Mouse (Mus musculus): ENCODE measurements around the gene Erbb4. TPM values are rescaled to one million over a fixed set of nuclear protein-coding genes. Genes with fewer than 3 reads are reported as not detected.
A peak's percentile ranks its signal among the peaks of the same experiment; 100 is the strongest.
"Not testable (repeated sequence)": the region's sequence is repeated elsewhere in the genome, so short reads cannot be mapped to it uniquely, and the experiment has no call there.

Erbb4 gene
- polyA plus RNA-seq, 1 experiment from 2014 or later = 1.3 TPM

DNA sequence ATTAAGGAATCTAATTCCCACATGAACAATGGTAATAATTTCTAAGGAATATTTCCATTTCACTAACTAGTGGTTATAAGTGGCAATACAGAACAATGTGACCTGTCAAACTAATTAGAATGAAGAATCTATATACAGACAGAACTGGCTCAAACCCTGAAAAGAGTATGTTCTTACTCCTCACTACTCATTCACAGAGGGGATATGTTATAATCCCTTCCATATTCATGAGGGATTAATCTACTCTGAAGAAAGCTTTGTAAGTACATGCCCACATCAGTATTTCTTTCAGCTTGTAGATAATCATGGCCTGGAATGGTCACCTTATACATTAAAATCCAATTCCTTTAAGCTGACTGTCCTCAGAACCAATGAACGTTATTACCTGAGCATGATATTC, 276.3 kb downstream of the Erbb4 start:
- H3K36me3 ChIP-seq (replicated peaks; ENCODE audit: control insufficient read depth, insufficient read depth, low read depth, low read length) = no peaks in the 10 kb centered on the region
- H3K4me3 ChIP-seq (ENCODE audit: low read depth, low read length) = no peak overlapping the region
- no peaks in the 10 kb centered on the region for H3K4me1 ChIP-seq (ENCODE audit: control insufficient read depth, insufficient read depth, low read length)
- no peaks in the 10 kb centered on the region for H3K9me3 ChIP-seq (replicated peaks; ENCODE audit: control insufficient read depth, low read length)
- ATAC-seq (replicated peaks; ENCODE audit: insufficient number of reproducible peaks, low FRiP score, low TSS enrichment, low read depth) (no peak), DNase-seq (ENCODE audit: low spot score) (no peak)
- H3K27ac ChIP-seq (replicated peaks; ENCODE audit: low read depth, low read length) = no peak overlapping the region
- no peak overlapping the region for H3K9ac ChIP-seq (replicated peaks; ENCODE audit: low read length)
- H3K27me3 ChIP-seq (ENCODE audit: control insufficient read depth, insufficient read depth, low read length) = no peaks in the 10 kb centered on the region
- H3K4me2 ChIP-seq (ENCODE audit: low read depth, low read length) = no peak overlapping the region
- WGBS = 66% methylated on average over 1 of the region's 1 CpGs

DNA sequence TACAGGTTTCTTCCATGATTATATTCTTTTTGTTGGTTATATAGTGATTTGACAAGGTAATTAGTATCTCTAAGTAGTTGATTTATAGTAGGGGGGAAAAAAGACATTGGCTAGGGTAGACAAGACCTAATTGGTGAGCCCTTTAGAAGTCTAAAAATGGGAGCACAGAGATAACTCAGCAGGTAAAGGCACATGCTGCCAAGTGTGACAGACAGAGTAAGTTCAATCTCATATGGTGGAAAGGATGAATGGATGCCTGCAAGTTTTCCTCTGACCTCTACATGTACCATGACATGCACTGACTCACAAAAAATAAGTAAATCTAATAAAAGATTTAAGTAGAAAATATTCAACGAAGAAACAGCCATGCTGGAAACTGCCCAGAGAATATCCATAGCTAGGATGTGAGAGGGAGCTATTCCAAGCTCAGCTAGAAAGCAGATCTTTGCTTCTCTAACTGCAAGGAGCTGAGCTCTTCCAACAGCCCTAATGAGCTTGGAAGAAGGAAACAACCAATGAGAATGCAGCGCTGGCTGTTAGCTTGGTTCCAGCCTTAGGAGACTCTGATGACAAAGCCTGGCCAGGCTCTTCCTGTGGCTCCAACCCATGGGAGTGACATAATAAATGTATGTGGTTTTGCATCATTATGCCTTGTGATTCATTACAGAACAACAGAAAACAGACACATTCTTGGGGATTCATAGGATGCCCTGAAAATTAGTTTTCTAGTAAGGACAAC, 277.2 kb downstream of the Erbb4 start:
- H3K4me3 ChIP-seq (ENCODE audit: low read depth, low read length) = no peak overlapping the region
- no peak for ATAC-seq (replicated peaks; ENCODE audit: insufficient number of reproducible peaks, low FRiP score, low TSS enrichment, low read depth)
- no peak for DNase-seq (ENCODE audit: low spot score)
- H3K4me1 ChIP-seq (ENCODE audit: control insufficient read depth, insufficient read depth, low read length) = no peaks in the 10 kb centered on the region
- no peak overlapping the region for H3K27ac ChIP-seq (replicated peaks; ENCODE audit: low read depth, low read length)
- H3K36me3 ChIP-seq (replicated peaks; ENCODE audit: control insufficient read depth, insufficient read depth, low read depth, low read length) = no peaks in the 10 kb centered on the region
- H3K27me3 ChIP-seq (ENCODE audit: control insufficient read depth, insufficient read depth, low read length) = no peaks in the 10 kb centered on the region
- no peaks in the 10 kb centered on the region for H3K9me3 ChIP-seq (replicated peaks; ENCODE audit: control insufficient read depth, low read length)
- no peak overlapping the region for H3K9ac ChIP-seq (replicated peaks; ENCODE audit: low read length)
- 76% methylated on average over 2 of the region's 2 CpGs for WGBS
- H3K4me2 ChIP-seq (ENCODE audit: low read depth, low read length) = no peak overlapping the region

DNA sequence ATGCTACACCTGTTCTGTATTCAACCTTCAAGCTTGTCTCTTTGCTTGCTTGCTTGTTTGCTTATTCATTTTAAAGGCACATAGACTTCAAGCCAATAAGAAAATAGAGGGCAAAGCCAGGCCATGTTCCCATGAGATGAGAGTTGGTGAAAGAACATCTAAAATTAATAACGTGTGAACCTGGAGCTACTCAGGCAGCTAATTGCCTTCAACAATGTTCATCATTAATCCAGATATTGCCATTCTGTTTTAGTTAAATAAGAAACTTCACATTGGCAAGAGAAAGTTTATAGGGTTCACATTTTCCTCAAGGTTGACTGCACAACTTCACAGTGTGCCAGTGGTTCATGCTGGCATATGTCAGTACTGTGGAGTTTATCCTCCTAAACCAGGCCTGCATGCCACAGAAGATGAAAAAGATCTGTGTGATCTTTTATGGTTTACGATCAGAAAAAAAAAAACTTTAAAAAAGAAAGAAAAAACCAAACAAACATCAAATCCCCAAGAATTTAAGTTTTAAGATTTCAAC, 284.7 kb downstream of the Erbb4 start:
- no peak for ATAC-seq (replicated peaks; ENCODE audit: insufficient number of reproducible peaks, low FRiP score, low TSS enrichment, low read depth)
- H3K4me3 ChIP-seq (ENCODE audit: low read depth, low read length) = no peak overlapping the region
- H3K4me2 ChIP-seq (ENCODE audit: low read depth, low read length) = no peak overlapping the region
- no peak overlapping the region for H3K27ac ChIP-seq (replicated peaks; ENCODE audit: low read depth, low read length)
- 73% methylated on average over 2 of the region's 2 CpGs for WGBS
- no peaks in the 10 kb centered on the region for H3K27me3 ChIP-seq (ENCODE audit: control insufficient read depth, insufficient read depth, low read length)
- DNase-seq (ENCODE audit: low spot score) = no peak
- H3K36me3 ChIP-seq (replicated peaks; ENCODE audit: control insufficient read depth, insufficient read depth, low read depth, low read length) = no peaks in the 10 kb centered on the region
- no peak overlapping the region for H3K9ac ChIP-seq (replicated peaks; ENCODE audit: low read length)
- no peaks in the 10 kb centered on the region for H3K9me3 ChIP-seq (replicated peaks; ENCODE audit: control insufficient read depth, low read length)
- no peaks in the 10 kb centered on the region for H3K4me1 ChIP-seq (ENCODE audit: control insufficient read depth, insufficient read depth, low read length)

DNA sequence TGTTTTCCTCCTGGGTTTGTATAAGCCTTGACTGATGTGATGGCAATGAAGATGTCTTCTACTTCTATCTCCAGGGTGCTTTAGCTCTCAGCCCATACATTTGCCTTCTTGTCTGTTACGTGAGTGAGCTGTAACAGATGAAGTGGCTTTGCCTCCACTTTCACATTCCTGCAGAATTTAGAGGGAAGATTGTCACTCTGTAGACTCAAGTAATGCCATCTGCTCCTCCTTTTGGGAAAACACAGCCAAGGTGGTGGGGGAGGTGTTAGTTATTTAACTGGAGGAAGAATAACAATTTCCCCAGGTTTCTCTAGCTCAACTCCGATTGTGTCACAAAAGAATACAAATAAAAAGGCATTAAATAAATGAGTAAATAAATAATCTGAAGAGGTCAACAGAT, 301.1 kb downstream of the Erbb4 start:
- no peak overlapping the region for H3K27ac ChIP-seq (replicated peaks; ENCODE audit: low read depth, low read length)
- no peaks in the 10 kb centered on the region for H3K9me3 ChIP-seq (replicated peaks; ENCODE audit: control insufficient read depth, low read length)
- no peaks in the 10 kb centered on the region for H3K4me1 ChIP-seq (ENCODE audit: control insufficient read depth, insufficient read depth, low read length)
- 53% methylated on average over 2 of the region's 2 CpGs for WGBS
- no peaks in the 10 kb centered on the region for H3K36me3 ChIP-seq (replicated peaks; ENCODE audit: control insufficient read depth, insufficient read depth, low read depth, low read length)
- no peak overlapping the region for H3K4me3 ChIP-seq (ENCODE audit: low read depth, low read length)
- H3K4me2 ChIP-seq (ENCODE audit: low read depth, low read length) = no peak overlapping the region
- no peak for ATAC-seq (replicated peaks; ENCODE audit: insufficient number of reproducible peaks, low FRiP score, low TSS enrichment, low read depth)
- no peak for DNase-seq (ENCODE audit: low spot score)
- no peaks in the 10 kb centered on the region for H3K27me3 ChIP-seq (ENCODE audit: control insufficient read depth, insufficient read depth, low read length)
- no peak overlapping the region for H3K9ac ChIP-seq (replicated peaks; ENCODE audit: low read length)

DNA sequence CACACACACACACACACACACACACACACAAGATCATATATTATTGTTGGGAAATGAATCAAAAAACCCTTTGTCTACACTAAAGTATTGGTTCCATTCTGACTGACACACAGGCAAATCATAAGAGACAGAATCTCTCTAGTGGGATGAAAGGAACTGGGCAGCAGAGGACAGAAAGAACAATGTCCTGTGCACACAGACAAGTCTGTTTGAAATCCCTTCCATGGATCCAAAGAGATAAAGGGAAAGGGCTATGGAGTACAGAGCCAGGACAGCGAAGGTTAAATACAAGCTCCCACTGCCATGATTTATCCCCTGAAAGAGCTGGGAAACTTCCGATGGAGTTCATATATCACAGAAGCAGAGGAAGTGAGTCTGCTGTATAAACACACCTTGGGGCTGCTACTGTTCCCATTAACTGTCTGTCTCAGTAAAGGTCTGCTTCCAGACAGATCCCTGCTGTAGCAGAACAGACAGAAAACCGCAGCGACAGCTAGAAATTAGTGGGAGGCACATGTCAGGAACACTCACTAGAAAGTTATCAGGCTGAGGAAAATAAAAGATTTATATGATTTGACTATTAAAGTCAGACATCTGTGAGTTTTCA, 320.3 kb downstream of the Erbb4 start:
- no peak overlapping the region for H3K4me2 ChIP-seq (ENCODE audit: low read depth, low read length)
- no peaks in the 10 kb centered on the region for H3K4me1 ChIP-seq (ENCODE audit: control insufficient read depth, insufficient read depth, low read length)
- WGBS = 21% methylated on average over 4 of the region's 4 CpGs
- H3K36me3 ChIP-seq (replicated peaks; ENCODE audit: control insufficient read depth, insufficient read depth, low read depth, low read length) = no peaks in the 10 kb centered on the region
- DNase-seq (ENCODE audit: low spot score) (peak; percentile 22), ATAC-seq (replicated peaks; ENCODE audit: insufficient number of reproducible peaks, low FRiP score, low TSS enrichment, low read depth) (no peak)
- H3K4me3 ChIP-seq (ENCODE audit: low read depth, low read length) = no peak overlapping the region
- no peak overlapping the region for H3K9ac ChIP-seq (replicated peaks; ENCODE audit: low read length)
- H3K9me3 ChIP-seq (replicated peaks; ENCODE audit: control insufficient read depth, low read length) = no peaks in the 10 kb centered on the region
- no peak overlapping the region for H3K27ac ChIP-seq (replicated peaks; ENCODE audit: low read depth, low read length)
- H3K27me3 ChIP-seq (ENCODE audit: control insufficient read depth, insufficient read depth, low read length) = no peaks in the 10 kb centered on the region

DNA sequence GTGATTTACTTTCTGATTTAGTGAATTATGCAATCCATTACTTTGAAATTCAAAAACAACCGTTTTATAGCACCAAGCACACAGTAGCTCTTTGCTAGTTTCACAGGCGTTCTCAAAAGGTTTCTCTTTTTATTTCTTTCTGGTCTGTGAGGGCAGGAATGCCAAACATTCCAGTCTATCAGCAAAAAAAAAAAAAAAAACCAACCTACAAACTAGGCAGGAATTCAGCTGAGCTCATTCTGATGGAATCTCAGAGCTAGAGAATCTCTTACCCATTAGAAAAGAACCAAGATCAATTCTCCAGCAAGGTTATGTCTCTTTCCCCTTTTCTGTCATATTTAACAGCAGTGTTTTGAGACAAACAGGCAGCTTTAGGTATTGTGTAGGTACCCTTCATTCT, 327.2 kb downstream of the Erbb4 start:
- no peak overlapping the region for H3K9ac ChIP-seq (replicated peaks; ENCODE audit: low read length)
- H3K4me2 ChIP-seq (ENCODE audit: low read depth, low read length) = no peak overlapping the region
- no peaks in the 10 kb centered on the region for H3K27me3 ChIP-seq (ENCODE audit: control insufficient read depth, insufficient read depth, low read length)
- no peak overlapping the region for H3K27ac ChIP-seq (replicated peaks; ENCODE audit: low read depth, low read length)
- DNase-seq (ENCODE audit: low spot score) = no peak
- no peak for ATAC-seq (replicated peaks; ENCODE audit: insufficient number of reproducible peaks, low FRiP score, low TSS enrichment, low read depth)
- WGBS = 22% methylated on average over 2 of the region's 2 CpGs
- no peaks in the 10 kb centered on the region for H3K36me3 ChIP-seq (replicated peaks; ENCODE audit: control insufficient read depth, insufficient read depth, low read depth, low read length)
- H3K9me3 ChIP-seq (replicated peaks; ENCODE audit: control insufficient read depth, low read length) = no peaks in the 10 kb centered on the region
- H3K4me3 ChIP-seq (ENCODE audit: low read depth, low read length) = no peak overlapping the region
- no peaks in the 10 kb centered on the region for H3K4me1 ChIP-seq (ENCODE audit: control insufficient read depth, insufficient read depth, low read length)

DNA sequence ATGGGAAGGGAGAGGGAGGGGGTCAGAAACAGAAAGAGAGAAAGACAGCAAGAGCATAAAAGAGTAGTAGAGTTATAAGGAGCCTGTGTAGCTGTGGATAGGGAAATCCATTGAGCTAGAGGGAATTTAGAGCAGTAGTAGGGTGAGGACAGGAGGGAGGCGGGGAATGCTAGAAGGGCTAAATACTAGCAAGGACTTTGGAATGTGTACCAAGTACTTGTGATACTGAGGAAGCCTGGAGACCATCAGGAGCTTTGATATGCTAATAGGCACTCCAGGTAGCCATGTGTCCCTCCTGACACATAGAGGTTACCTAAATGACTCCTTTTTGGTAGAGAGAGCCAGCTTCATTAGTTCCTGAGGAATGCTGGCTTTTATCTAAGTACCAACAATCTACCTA, 327.8 kb downstream of the Erbb4 start:
- Histone ChIP-seq H3K4me2 (ENCODE audit: low read depth, low read length) (no peak overlapping the region), H3K4me3 (ENCODE audit: low read depth, low read length) (no peak overlapping the region), H3K27me3 (ENCODE audit: control insufficient read depth, insufficient read depth, low read length) (no peaks in the 10 kb centered on the region), H3K27ac (replicated peaks; ENCODE audit: low read depth, low read length) (no peak overlapping the region), H3K9ac (replicated peaks; ENCODE audit: low read length) (no peak overlapping the region), H3K4me1 (ENCODE audit: control insufficient read depth, insufficient read depth, low read length) (no peaks in the 10 kb centered on the region), H3K9me3 (replicated peaks; ENCODE audit: control insufficient read depth, low read length) (no peaks in the 10 kb centered on the region), H3K36me3 (replicated peaks; ENCODE audit: control insufficient read depth, insufficient read depth, low read depth, low read length) (no peaks in the 10 kb centered on the region)
- WGBS = 78% methylated on average over 1 of the region's 1 CpGs
- DNase-seq (ENCODE audit: low spot score) (no peak), ATAC-seq (replicated peaks; ENCODE audit: insufficient number of reproducible peaks, low FRiP score, low TSS enrichment, low read depth) (no peak)

DNA sequence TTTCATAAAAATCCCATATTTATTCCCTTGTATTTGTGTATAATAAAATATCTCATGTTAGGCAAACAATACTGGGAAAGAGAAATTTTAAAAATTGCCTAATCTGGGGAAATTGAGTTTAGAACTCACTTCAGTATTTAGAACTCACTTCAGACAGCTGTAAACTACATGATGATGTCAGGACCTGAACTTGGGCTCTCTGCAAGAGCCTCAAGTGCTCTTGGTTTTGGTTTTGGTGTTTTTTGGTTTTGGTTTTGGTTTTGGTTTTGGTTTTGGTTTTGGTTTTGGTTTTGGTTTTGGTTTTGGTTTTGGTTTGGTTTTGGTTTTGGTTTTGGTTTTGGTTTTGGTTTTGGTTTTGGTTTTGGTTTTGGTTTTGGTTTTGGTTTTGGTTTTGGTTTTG, 341.8 kb downstream of the Erbb4 start:
- not testable (repeated sequence) for DNase-seq (ENCODE audit: low spot score); ATAC-seq (replicated peaks; ENCODE audit: insufficient number of reproducible peaks, low FRiP score, low TSS enrichment, low read depth); H3K4me2 ChIP-seq (ENCODE audit: low read depth, low read length); H3K9me3 ChIP-seq (replicated peaks; ENCODE audit: control insufficient read depth, low read length); H3K36me3 ChIP-seq (replicated peaks; ENCODE audit: control insufficient read depth, insufficient read depth, low read depth, low read length); H3K9ac ChIP-seq (replicated peaks; ENCODE audit: low read length); H3K27me3 ChIP-seq (ENCODE audit: control insufficient read depth, insufficient read depth, low read length); H3K4me3 ChIP-seq (ENCODE audit: low read depth, low read length); H3K4me1 ChIP-seq (ENCODE audit: control insufficient read depth, insufficient read depth, low read length); H3K27ac ChIP-seq (replicated peaks; ENCODE audit: low read depth, low read length)
